Mouse (Mus musculus): ENCODE data around the gene Naip1.
A peak's percentile ranks its signal among the peaks of the same experiment; 100 is the strongest.
"Not testable (repeated sequence)": the region's sequence is repeated elsewhere in the genome, so short reads cannot be mapped to it uniquely, and the experiment has no call there.

Gene Naip1

DNA sequence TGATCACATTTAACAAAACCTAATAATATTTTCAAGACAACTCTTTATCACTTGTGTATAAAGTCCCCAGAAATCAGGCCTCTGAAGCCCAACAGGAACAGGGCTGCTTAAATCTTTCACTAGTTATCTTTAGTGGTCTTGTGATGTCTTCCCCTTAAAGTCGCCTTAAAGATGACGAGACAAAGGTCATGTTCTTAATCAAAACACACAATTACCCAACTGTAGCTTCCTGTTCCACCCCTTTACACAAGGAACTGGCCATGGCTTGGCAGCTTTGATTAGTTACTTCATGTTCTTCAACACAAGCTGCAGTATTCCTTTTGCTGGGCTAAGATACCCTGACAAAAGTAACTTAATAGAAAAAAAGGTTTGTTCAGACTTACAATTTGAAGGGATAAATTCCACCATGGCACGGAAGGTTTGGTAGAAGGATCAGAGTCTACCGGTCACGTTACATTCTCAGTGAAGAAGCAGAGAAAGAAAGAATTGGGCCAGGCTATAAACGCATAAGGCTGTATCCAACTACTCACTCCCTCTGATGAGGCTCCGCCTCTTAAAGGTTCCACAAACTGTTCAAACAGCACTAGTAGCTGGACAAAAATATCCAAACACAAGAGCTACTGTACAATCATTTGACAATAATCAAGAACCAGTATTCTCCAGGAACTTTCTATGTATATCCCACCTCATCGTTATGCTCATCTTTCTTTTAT is at the start of gene Naip1:
Gene Naip1 (minus strand): TSS at position 455 of the 713 bp plus-strand sequence.
- DNase-seq: not testable (repeated sequence)

DNA sequence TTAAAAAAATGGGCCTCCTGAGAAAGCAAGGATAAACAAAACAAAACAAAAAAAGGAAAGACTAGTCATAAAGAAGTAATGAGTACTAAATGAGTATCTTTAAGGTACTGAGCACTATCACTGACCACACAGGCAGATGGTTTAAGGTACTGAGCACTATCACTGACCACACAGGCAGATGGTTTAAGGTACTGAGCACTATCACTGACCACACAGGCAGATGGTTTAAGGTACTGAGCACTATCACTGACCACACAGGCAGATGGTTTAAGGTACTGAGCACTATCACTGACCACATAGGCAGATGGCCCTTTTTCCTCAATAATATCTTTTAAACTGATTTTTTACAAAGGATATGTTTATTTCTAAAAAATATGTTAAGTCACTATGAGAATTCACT is 47.0 kb upstream of the Naip1 start:
- not testable (repeated sequence) for DNase-seq

GRCm38 (mm10) chr13:100495337-100495736 is 42.7 kb upstream of the Naip1 start:
- DNase-seq: no peak

DNA sequence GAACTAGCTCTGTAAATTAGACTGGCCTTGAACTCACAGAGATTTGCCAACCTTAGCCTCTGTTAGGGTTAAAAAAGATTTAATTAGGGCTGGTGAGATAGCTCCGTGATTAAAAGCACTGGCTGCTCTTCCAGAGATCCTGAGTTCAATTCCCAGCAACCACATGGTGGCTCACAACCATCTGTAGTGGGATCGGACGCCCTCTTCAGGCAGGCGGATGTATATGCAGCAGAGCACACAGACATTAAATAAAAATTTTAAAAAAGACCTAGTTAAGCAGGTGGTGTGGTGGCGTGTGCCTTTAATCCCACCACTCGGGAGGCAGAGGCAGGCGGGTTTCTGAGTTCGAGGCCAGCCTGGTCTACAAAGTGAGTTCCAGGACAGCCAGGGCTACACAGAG is 41.7 kb upstream of the Naip1 start:
- peak in 1 of 2 experiments; percentile 11 for DNase-seq

DNA sequence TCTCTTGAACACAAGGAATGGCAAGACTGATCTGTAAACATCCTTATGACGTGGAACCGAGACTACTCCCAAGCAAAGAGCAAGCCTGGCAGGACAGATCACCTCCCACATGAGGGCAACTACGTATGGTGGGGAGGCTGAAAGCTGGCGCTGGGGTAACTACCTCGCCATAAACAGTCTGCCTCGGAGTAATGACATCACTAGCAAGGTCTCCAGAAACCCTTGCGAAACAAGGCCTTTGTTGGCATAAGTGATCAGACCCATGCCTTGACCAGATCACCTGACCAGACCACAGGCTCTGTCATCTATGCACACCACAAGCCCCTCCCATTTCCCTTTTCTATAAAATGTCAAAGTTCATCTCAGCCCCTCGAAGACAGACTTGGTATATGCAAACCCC is 40.6 kb upstream of the Naip1 start:
- DNase-seq: no peak

DNA sequence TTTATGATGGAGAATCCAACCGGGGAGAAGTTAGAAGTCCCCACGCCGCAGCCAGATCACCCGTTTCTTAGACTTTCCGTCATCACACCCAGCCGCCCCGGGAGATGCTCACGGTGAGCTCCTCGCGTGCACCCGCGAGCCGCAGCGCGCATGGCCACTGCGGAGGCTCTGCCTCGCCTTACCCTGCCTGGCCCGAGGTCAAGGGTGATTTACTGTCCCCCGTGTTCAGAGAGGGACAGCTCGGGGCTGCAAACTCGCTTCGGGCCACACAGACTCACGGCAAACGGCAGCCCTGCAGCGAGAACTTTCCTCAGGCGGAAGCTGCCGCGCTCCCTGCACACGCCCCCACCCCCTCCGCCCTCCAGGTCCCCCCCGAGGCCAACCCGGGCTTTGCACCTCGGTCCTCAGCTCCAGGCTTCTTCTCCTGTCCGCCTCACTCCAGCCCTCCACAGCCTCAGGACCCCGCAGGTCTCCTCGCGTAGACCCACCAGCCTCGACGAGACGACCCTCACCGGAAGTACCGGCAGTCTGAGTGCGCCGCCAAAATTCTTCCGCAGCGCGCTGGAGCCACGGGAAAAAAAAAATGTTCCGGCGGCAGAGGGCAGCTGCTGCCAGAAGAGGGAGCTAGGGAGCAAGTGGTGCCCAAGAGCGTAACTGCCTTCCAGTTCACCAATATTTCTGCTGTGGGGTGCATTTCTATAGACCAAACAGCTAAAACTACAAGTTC is 39.6 kb upstream of the Naip1 start, which contains the start of gene Gtf2h2:
Gene Gtf2h2 (minus strand): TSS at position 519 of the 727 bp plus-strand sequence.
- peak; percentile 79 to 86 for DNase-seq

DNA sequence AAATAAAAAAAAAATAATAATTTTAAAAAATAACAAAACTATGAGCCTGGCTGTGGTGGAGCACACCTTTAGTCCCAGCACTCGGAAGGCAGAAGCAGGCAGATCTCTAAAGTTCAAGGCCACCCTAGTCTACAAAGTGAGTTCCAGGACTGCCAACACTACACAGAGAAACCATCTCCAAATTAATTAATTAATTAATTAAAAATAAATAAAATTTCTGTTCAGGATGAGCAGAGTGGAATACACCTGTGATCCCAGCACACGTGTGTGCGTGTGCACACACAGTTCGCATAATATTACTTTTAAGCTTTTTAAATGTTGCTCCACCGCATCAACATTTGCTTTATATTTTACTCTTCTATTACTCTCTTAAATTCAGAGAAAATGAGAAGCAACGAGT is 39.0 kb upstream of the Naip1 start:
- no peak for DNase-seq

DNA sequence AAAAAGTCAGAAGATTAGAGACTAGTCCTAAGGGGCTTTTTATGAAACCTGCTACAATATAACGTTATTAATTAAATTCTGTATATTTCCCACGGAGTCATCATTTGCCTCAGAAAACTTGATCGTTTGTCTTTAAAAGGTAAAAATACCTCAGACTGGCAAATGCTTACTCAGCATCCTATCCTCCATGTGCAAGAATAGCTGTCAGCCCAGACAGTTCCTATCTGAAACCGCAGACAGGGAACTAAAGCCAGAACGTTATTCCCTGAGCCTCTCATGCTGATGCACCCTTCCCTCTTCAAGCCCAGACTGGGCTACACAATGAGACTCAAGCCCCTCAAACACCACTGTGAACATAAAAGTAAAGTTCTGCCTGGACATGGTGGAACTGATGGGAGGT is 37.8 kb upstream of the Naip1 start:
- no peak for DNase-seq

GRCm38 (mm10) chr13:100483610-100484009 is 30.9 kb upstream of the Naip1 start:
- DNase-seq: no peak

DNA sequence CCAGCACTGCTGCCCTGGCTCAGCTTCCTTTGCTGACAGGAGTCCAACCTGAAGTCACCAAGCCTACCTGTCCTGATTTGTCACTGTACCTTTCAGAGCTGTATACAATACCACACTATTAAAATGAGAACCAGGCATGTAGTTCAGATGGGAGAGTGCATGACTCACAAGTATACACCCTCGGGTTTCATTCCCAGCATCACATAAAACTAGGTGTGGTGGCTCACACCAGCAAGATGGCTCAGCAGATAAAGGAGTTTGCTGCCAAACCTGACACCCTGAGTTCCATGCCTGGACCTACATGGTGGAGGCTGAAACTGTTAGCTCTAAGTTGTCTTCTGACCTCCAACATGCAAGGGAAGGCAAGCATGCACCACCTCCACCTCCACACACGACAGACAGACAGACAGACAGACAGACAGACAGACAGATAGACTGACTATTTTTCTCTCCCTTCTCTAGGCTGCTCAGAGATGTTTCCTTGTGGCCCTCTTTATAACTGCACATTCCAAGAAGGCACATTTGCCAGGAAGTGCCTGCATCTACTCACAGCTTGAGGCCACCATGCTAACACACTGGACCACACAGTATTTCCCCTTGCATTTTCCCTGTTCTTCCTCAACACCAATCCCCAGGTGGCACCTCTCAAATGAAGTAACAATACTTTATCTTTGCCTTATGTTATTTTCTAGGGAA is 11.0 kb upstream of the Naip1 start:
- DNase-seq: no peak

DNA sequence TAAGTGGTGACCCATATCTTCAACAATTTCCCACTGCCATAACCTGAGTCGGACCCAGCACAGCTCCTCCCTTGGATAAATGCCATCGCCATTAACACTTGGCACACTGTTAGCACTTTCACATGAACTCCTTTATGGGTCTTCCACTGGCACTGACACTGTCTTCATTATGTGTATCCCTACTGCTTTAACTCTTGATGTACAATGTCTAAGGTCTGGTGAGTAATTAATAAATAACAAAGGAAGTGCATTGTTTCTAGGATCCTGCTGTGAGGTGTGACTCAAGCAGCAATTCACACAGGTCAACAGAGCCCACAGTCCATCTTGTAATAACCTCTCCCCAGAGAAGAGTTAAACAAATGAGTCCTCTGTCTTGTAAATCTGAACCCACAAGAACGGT is 8.7 kb upstream of the Naip1 start:
- DNase-seq: no peak

- no peak for DNase-seq
These were observed 3.2 kb downstream of the Naip1 start for GRCm38 (mm10) chr13:100449495-100449894.

DNA sequence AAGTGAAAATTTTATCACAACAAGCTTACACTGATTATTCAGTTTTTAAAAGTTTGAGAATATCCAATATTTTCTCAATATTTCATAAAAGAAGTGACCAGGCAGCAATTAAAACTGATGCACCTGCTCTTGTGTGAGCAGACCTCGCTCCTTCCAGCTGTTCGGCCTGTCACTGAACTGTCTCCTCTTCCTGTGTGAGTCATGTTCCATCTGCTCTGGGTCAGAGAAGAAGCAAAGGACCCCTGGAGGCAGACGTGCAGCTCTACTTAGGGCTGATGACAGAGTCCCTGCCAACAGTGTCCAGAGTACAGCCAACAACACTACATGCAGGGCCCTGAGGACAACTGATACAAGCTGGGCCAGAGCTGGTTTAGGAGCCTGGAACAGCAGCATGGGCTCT is 12.6 kb downstream of the Naip1 start:
- DNase-seq: no peak

- no peak for DNase-seq
These were observed 14.0 kb downstream of the Naip1 start for GRCm38 (mm10) chr13:100438701-100439100.

GRCm38 (mm10) chr13:100437322-100437825 is 15.3 kb downstream of the Naip1 start:
- no peak for DNase-seq

- DNase-seq: not testable (repeated sequence)
These were observed 16.0 kb downstream of the Naip1 start for GRCm38 (mm10) chr13:100436556-100437163.

GRCm38 (mm10) chr13:100419958-100420357 is 32.7 kb downstream of the Naip1 start:
- DNase-seq: not testable (repeated sequence)

- no peak for DNase-seq
These were observed 38.2 kb downstream of the Naip1 start for GRCm38 (mm10) chr13:100414428-100414827.

GRCm38 (mm10) chr13:100409825-100410224 is 42.8 kb downstream of the Naip1 start:
- DNase-seq: no peak

- no peak for DNase-seq
These were observed 43.5 kb downstream of the Naip1 start for GRCm38 (mm10) chr13:100409181-100409580.

GRCm38 (mm10) chr13:100408242-100408641 is 44.4 kb downstream of the Naip1 start:
- DNase-seq: no peak

DNA sequence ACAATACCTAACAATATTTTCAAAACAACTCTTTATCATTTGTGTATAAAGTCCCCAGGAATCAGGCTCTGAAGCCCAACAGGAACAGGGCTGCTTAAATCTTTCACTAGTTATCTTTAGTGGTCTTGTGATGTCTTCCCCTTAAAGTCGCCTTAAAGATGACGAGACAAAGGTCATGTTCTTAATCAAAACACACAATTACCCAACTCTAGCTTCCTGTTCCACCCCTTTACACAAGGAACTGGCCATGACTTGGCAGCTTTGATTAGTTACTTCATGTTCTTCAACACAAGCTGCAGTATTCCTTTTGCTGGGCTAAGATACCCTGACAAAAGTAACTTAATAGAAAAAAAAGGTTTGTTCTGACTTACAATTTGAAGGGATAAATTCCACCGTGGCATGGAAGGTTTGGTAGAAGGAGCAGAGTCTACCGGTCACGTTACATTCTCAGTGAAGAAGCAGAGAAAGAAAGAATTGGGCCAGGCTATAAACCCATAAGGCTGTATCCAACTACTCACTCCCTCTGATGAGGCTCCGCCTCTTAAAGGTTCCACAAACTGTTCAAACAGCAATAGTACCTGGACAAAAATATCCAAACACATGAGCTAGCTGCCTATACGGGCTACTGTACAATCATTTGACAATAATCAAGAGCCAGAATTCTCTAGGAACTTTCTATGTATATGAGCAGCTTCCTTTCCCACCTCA is 49.6 kb downstream of the Naip1 start:
- not testable (repeated sequence) for DNase-seq
